Mouse (Mus musculus) liver, embryonic 11.5 days (tissue): Measurements from ENCODE around the gene Amfr. TPM values are rescaled to one million over a fixed set of nuclear protein-coding genes. Genes with fewer than 3 reads are reported as not detected.
A peak's percentile ranks its signal among the peaks of the same experiment; 100 is the strongest.
"Not testable (repeated sequence)": the region's sequence is repeated elsewhere in the genome, so short reads cannot be mapped to it uniquely, and the experiment has no call there.

Experiments used
- ATAC-seq: fragments of 200-750 bp; cut with Nextera tagmentation; replicated peaks from 2 replicates; pipeline ENCODE4 v1.8.0; 2017; ENCODE audit warnings: moderate number of reproducible peaks, mild to moderate bottlenecking, moderate TSS enrichment, moderate library complexity; ENCODE audit not compliant: low FRiP score
- DNase-seq: peaks from one replicate; pipeline ENCODE4 v3.0.0-alpha.2; 2017; ENCODE audit warnings: low spot score
- H3K27ac ChIP-seq: fragments of 300-500 bp; sonication (generic); 2 replicates; pipeline ENCODE4 v1.5.1; 2014; ENCODE audit warnings: mild to moderate bottlenecking, low read depth, low read length, control low read depth
- H3K27me3 ChIP-seq: fragments of 300-500 bp; sonication (generic); replicated peaks from 2 replicates; pipeline ENCODE4 v1.6.1; 2014; ENCODE audit warnings: low read length, mixed read lengths; ENCODE audit not compliant: control insufficient read depth, insufficient read depth
- H3K36me3 ChIP-seq: fragments of 300-500 bp; sonication (generic); 2 replicates; pipeline ENCODE4 v1.6.1; 2014; ENCODE audit warnings: mild to moderate bottlenecking, low read length, moderate library complexity, mixed read lengths; ENCODE audit not compliant: control insufficient read depth, insufficient read depth
- H3K4me1 ChIP-seq: fragments of 300-500 bp; sonication (generic); replicated peaks from 2 replicates; pipeline ENCODE4 v1.6.1; 2014; ENCODE audit warnings: low read length, mixed read lengths; ENCODE audit not compliant: control insufficient read depth, insufficient read depth
- H3K4me2 ChIP-seq: fragments of 300-500 bp; sonication (generic); 2 replicates; pipeline ENCODE4 v1.6.1; 2014; ENCODE audit warnings: mild to moderate bottlenecking, control low read depth, moderate library complexity
- H3K4me3 ChIP-seq: fragments of 300-500 bp; sonication (generic); 2 replicates; pipeline ENCODE4 v1.5.1; 2014; ENCODE audit warnings: low read depth, low read length, control low read depth
- H3K9ac ChIP-seq: fragments of 300-500 bp; sonication (generic); 2 replicates; pipeline ENCODE4 v1.6.1; 2014; ENCODE audit warnings: low read depth, low read length, control low read depth
- H3K9me3 ChIP-seq: fragments of 300-500 bp; sonication (generic); 2 replicates; pipeline ENCODE4 v1.6.1; 2016; ENCODE audit warnings: low read length, inconsistent platforms, mixed read lengths; ENCODE audit not compliant: control insufficient read depth
- WGBS: fragments of 180-500 bp; shearing (Covaris S2); extraction: QIAGEN DNeasy Blood & Tissue Kit; methylation state at CpG from one replicate; pipeline ENCODE4 v1.1.7; 2014; 5-methylcytosine and 5-hydroxymethylcytosine counted together
- polyA plus RNA-seq: library from polyadenylated mRNA; unstranded; fragments of >200 nt; fragmentation: Nextera tagmentation; extraction: Ambion mirVana; gene quantifications from 2 replicates; pipeline ENCODE4 v1.2.1, GENCODE M21; 2014

Gene Amfr
- polyA plus RNA-seq = 72.4 and 79.8 TPM in 2 replicates

GRCm38 (mm10) chr8:94012013-94012951, at the start of gene Amfr:
Gene Amfr (minus strand): TSS chr8:94012842.
- Histone ChIP-seq H3K9ac (peak within 1 kb of the TSS; percentile 93), H3K9me3 (no peaks in the 10 kb centered on the region), H3K4me1 (peaks cover 23% of the 10 kb centered on the region), H3K4me2 (peak within 1 kb of the TSS; percentile 93), H3K27me3 (no peaks in the 10 kb centered on the region), H3K27ac (peak within 1 kb of the TSS; percentile 95), H3K4me3 (peak within 1 kb of the TSS; percentile 86), H3K36me3 (0 out of 2 replicates have a peak, but pooled peaks cover 2% of the 10 kb centered on the region)
- DNase-seq (peak; percentile 79), ATAC-seq (peak; percentile 88)
- 1% methylated on average over 104 of the region's 130 CpGs for WGBS

- ATAC-seq (no peak), DNase-seq (no peak)
- no peak overlapping the region for H3K4me3 ChIP-seq
- H3K27ac ChIP-seq = no peak overlapping the region
- no peaks in the 10 kb centered on the region for H3K27me3 ChIP-seq
- no peaks in the 10 kb centered on the region for H3K4me1 ChIP-seq
- H3K36me3 ChIP-seq = peaks cover 18% of the 10 kb centered on the region; the same call in 1 of the 2 replicates
- 68% methylated on average over 6 of the region's 6 CpGs for WGBS
- H3K4me2 ChIP-seq = no peak overlapping the region
- no peak overlapping the region for H3K9ac ChIP-seq
- no peaks in the 10 kb centered on the region for H3K9me3 ChIP-seq
Observed at GRCm38 (mm10) chr8:94057157-94057854, 44.7 kb upstream of the Amfr start.

- H3K9me3 ChIP-seq = no peaks in the 10 kb centered on the region
- H3K27me3 ChIP-seq = no peaks in the 10 kb centered on the region
- H3K4me2 ChIP-seq = no peak overlapping the region
- no peak overlapping the region for H3K4me3 ChIP-seq
- no peaks in the 10 kb centered on the region for H3K4me1 ChIP-seq
- DNase-seq (no peak), ATAC-seq (no peak)
- H3K27ac ChIP-seq = no peak overlapping the region
- no peak overlapping the region for H3K9ac ChIP-seq
- H3K36me3 ChIP-seq = peaks cover 9% of the 10 kb centered on the region; the same call in 1 of the 2 replicates
- WGBS = 86% methylated on average over 12 of the region's 12 CpGs
Observed at GRCm38 (mm10) chr8:94052696-94053095, 40.1 kb upstream of the Amfr start.

GRCm38 (mm10) chr8:94047845-94048244, 35.2 kb upstream of the Amfr start:
- H3K36me3 ChIP-seq = peaks cover 5% of the 10 kb centered on the region; the same call in 1 of the 2 replicates
- no peak overlapping the region for H3K9ac ChIP-seq
- no peak overlapping the region for H3K4me3 ChIP-seq
- H3K4me1 ChIP-seq = no peaks in the 10 kb centered on the region
- no peak for ATAC-seq
- no peaks in the 10 kb centered on the region for H3K9me3 ChIP-seq
- no peaks in the 10 kb centered on the region for H3K27me3 ChIP-seq
- H3K4me2 ChIP-seq = no peak overlapping the region
- DNase-seq = no peak
- 91% methylated on average over 2 of the region's 2 CpGs for WGBS
- no peak overlapping the region for H3K27ac ChIP-seq

- 8% methylated on average over 15 of the region's 15 CpGs for WGBS
- Histone ChIP-seq H3K27me3 (no peaks in the 10 kb centered on the region), H3K9me3 (no peaks in the 10 kb centered on the region), H3K4me3 (peak overlapping the region; percentile 74), H3K4me1 (peaks cover 23% of the 10 kb centered on the region), H3K4me2 (peak overlapping the region; percentile 87), H3K36me3 (no peaks in the 10 kb centered on the region), H3K27ac (no peak overlapping the region), H3K9ac (peak overlapping the region; percentile 70)
- DNase-seq (no peak), ATAC-seq (no peak)
Observed at GRCm38 (mm10) chr8:94037806-94038205, 25.2 kb upstream of the Amfr start.

GRCm38 (mm10) chr8:94036944-94037524, 24.4 kb upstream of the Amfr start, which contains the start of the genes Nudt21 and Ogfod1:
Gene Nudt21 (minus strand): TSS chr8:94037031.
Gene Ogfod1 (plus strand): TSS chr8:94037198.
- peak; percentile 97 for ATAC-seq
- H3K4me2 ChIP-seq = peak within 1 kb of the TSS; percentile 87
- peak within 1 kb of the TSS; percentile 74 for H3K4me3 ChIP-seq
- peaks cover 27% of the 10 kb centered on the region for H3K4me1 ChIP-seq
- H3K9me3 ChIP-seq = no peaks in the 10 kb centered on the region
- H3K36me3 ChIP-seq = no peaks in the 10 kb centered on the region
- WGBS = under 1% methylated on average over 41 of the region's 41 CpGs
- peak; percentile 89 for DNase-seq
- no peaks in the 10 kb centered on the region for H3K27me3 ChIP-seq
- H3K27ac ChIP-seq = peak within 1 kb of the TSS; percentile 74
- peak within 1 kb of the TSS; percentile 70 for H3K9ac ChIP-seq

GRCm38 (mm10) chr8:94036541-94036940, 23.9 kb upstream of the Amfr start:
- ATAC-seq = peak; percentile 86
- not testable (repeated sequence) for H3K27me3 ChIP-seq, H3K36me3 ChIP-seq, H3K9me3 ChIP-seq
- Histone ChIP-seq H3K4me2 (peak overlapping the region; percentile 77), H3K4me3 (peak overlapping the region; percentile 74), H3K9ac (peak overlapping the region; percentile 70), H3K4me1 (peaks cover 27% of the 10 kb centered on the region), H3K27ac (peak overlapping the region; percentile 74)
- DNase-seq = peak; percentile 81
- under 1% methylated on average over 22 of the region's 32 CpGs for WGBS

- H3K27me3 ChIP-seq = no peaks in the 10 kb centered on the region
- ATAC-seq (no peak), DNase-seq (no peak)
- 62% methylated on average over 5 of the region's 5 CpGs for WGBS
- no peaks in the 10 kb centered on the region for H3K9me3 ChIP-seq
- peaks cover 5% of the 10 kb centered on the region; the same call in 1 of the 2 replicates for H3K36me3 ChIP-seq
- H3K9ac ChIP-seq = peak overlapping the region; percentile 56
- H3K4me1 ChIP-seq = peaks cover 27% of the 10 kb centered on the region
- H3K4me2 ChIP-seq = peak overlapping the region; percentile 77
- H3K27ac ChIP-seq = no peak overlapping the region
- H3K4me3 ChIP-seq = peak overlapping the region; percentile 74
Observed at GRCm38 (mm10) chr8:94035200-94035599, 22.6 kb upstream of the Amfr start.
